Mouse (Mus musculus): Measurements from ENCODE around the gene Psd. TPM values are rescaled to one million over a fixed set of nuclear protein-coding genes. Genes with fewer than 3 reads are reported as not detected.

Gene Psd
- polyA plus RNA-seq, 1 experiment: 1.4 TPM

DNA sequence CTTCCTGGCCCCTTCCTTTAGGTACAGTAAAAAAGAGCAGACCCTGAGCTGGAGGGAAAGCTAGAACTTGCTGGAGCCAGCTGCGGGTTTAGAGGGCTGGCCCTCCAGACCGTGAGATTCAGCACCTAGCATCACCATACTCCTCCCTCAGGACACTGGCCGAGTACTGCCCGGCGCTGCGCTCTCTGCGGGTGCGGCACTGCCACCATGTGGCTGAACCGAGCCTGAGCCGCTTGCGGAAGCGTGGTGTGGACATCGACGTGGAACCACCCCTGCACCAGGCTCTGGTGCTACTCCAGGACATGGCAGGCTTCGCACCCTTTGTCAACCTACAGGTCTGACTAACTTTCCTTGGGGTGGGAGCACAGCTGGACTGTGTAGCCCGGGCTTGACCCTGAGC is 3.0 kb upstream of the Psd start:
- TF ChIP-seq CTCF (IDR thresholded peaks at IDR 0.05; ENCODE audit: low read depth, low read length): peak; percentile 94
- no peak for TF ChIP-seq POLR2A (IDR thresholded peaks at IDR 0.05; ENCODE audit: insufficient read depth, low read length)
- Histone ChIP-seq H3K9ac (ENCODE audit: low read depth, poor library complexity, severe bottlenecking) (no peak overlapping the region), H3K4me3 (ENCODE audit: low read depth, low read length) (no peak overlapping the region), H3K9me3 (replicated peaks; ENCODE audit: control insufficient read depth, insufficient read depth, low read length, poor library complexity, severe bottlenecking) (no peaks in the 10 kb centered on the region), H3K36me3 (ENCODE audit: control insufficient read depth, insufficient read depth, low read length, poor library complexity, severe bottlenecking) (no peaks in the 10 kb centered on the region; the same call in 1 of the 2 replicates), H3K27me3 (ENCODE audit: control insufficient read depth, insufficient read depth, low read length, poor library complexity, severe bottlenecking) (no peaks in the 10 kb centered on the region), H3K4me1 (ENCODE audit: control insufficient read depth, insufficient read depth, low read length) (no peaks in the 10 kb centered on the region), H3K27ac (ENCODE audit: insufficient read depth, low read length) (no peak overlapping the region)

- Histone ChIP-seq H3K36me3 (ENCODE audit: control insufficient read depth, insufficient read depth, low read length, poor library complexity, severe bottlenecking) (no peaks in the 10 kb centered on the region; the same call in 1 of the 2 replicates), H3K9me3 (replicated peaks; ENCODE audit: control insufficient read depth, insufficient read depth, low read length, poor library complexity, severe bottlenecking) (no peaks in the 10 kb centered on the region), H3K27me3 (ENCODE audit: control insufficient read depth, insufficient read depth, low read length, poor library complexity, severe bottlenecking) (no peaks in the 10 kb centered on the region), H3K9ac (ENCODE audit: low read depth, poor library complexity, severe bottlenecking) (peak overlapping the region; percentile 19), H3K4me1 (ENCODE audit: control insufficient read depth, insufficient read depth, low read length) (no peaks in the 10 kb centered on the region), H3K27ac (ENCODE audit: insufficient read depth, low read length) (no peak overlapping the region), H3K4me3 (ENCODE audit: low read depth, low read length) (peak overlapping the region; percentile 91)
- TF ChIP-seq CTCF (IDR thresholded peaks at IDR 0.05; ENCODE audit: low read depth, low read length) (no peak), POLR2A (IDR thresholded peaks at IDR 0.05; ENCODE audit: insufficient read depth, low read length) (no peak), EP300 (IDR thresholded peaks at IDR 0.05; ENCODE audit: insufficient read depth, low read depth, low read length) (no peak)
Observed at GRCm38 (mm10) chr19:46329031-46329641, 2.2 kb upstream of the Psd start.

DNA sequence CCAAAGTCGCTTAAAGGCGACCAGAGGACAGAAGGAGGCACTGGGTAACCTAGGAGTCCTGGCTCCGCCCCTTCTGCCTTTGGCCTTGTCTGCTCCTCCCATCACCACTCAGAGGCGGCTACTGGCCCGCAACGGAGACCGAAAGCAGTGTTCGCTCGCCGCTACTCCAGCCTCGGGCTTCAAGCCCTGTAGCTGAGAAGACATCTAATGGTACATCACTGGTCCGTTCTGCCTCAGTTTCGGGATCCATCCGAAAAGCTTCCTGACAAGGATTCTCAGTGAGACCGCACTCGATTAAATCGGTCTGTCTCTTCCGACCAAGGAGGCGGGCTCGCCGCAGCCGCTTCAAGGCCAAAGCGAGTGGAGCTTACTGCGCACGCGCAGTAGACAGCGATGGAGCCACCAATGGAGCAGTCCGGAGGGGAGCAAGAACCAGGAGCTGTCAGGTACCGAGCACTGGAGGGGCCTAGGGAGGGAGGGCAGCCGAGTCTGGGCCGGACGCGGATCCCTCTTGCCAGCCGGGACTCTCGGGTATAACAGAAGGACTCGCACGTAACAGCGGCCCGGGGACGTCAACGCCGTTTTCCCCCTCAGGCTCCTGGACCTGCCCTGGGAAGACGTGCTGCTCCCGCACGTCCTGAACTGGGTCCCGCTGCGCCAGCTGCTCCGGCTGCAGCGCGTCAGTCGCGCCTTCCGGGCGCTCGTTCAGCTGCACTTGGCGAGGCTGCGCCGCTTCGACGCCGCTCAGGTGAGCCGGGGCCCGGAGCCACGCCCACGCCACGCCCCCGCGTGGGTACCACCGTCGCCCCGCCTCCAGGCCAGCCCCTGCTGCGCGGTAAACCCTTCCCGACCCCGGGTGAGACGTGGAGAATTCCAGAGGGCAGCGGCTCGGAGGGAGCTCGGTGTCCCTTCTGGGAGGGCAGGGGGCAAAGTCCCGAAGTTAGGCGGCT is 1.4 kb upstream of the Psd start, which contains the start of gene Fbxl15:
TSS of gene Fbxl15 (plus strand) at position 104 of the 950 bp plus-strand sequence.
- H3K4me3 ChIP-seq (ENCODE audit: low read depth, low read length): peak within 1 kb of the TSS; percentile 91
- no peak within 1 kb of the TSS for H3K27ac ChIP-seq (ENCODE audit: insufficient read depth, low read length)
- TF ChIP-seq CTCF (IDR thresholded peaks at IDR 0.05; ENCODE audit: low read depth, low read length) (no peak), POLR2A (IDR thresholded peaks at IDR 0.05; ENCODE audit: insufficient read depth, low read length) (peak; percentile 91)
- H3K4me1 ChIP-seq (ENCODE audit: control insufficient read depth, insufficient read depth, low read length): no peaks in the 10 kb centered on the region
- peak within 1 kb of the TSS; percentile 19 for H3K9ac ChIP-seq (ENCODE audit: low read depth, poor library complexity, severe bottlenecking)
- H3K27me3 ChIP-seq (ENCODE audit: control insufficient read depth, insufficient read depth, low read length, poor library complexity, severe bottlenecking): no peaks in the 10 kb centered on the region
- H3K36me3 ChIP-seq (ENCODE audit: control insufficient read depth, insufficient read depth, low read length, poor library complexity, severe bottlenecking): no peaks in the 10 kb centered on the region; the same call in 1 of the 2 replicates
- H3K9me3 ChIP-seq (replicated peaks; ENCODE audit: control insufficient read depth, insufficient read depth, low read length, poor library complexity, severe bottlenecking): no peaks in the 10 kb centered on the region

GRCm38 (mm10) chr19:46327531-46328064 is 642 bp upstream of the Psd start:
- no peak for TF ChIP-seq EP300 (IDR thresholded peaks at IDR 0.05; ENCODE audit: insufficient read depth, low read depth, low read length)
- no peak for TF ChIP-seq CTCF (IDR thresholded peaks at IDR 0.05; ENCODE audit: low read depth, low read length)
- TF ChIP-seq POLR2A (IDR thresholded peaks at IDR 0.05; ENCODE audit: insufficient read depth, low read length): no peak

DNA sequence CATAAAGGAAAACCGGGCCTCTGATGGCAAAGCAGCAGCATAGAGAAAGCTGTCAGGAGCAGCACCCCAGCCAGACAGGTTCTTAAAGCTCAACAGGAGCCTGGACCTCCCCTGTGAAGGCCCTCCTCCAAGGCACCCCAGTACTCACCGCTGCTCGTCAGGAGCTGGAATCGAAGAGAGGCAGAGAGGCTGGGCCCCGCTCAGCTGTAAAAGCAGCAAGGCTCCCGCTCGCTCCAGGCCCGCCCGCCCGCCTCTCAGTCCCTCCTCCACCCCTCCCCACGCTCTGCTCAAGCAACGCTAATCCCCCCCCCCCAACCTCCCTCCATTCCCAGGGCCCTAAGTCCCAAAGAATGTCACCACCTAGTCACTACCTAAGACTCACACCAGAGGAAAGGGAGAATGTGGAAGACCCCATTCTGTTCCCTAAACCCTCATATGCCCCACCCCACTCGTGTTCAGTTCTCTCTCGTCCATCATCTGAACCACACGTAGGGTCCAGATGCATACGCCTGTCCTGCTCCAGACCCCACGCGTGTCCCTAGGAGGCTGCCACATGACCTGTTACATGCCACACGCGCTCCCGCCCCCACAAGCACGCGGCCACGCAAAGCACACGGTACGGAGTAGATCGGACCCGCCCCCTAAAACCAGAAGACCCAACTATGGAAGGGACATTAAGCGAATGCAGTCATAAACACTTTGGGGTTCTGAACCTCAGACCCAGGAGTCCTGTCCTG is 769 bp downstream of the Psd start:
- H3K4me1 ChIP-seq (ENCODE audit: control insufficient read depth, insufficient read depth, low read length): no peaks in the 10 kb centered on the region
- H3K36me3 ChIP-seq (ENCODE audit: control insufficient read depth, insufficient read depth, low read length, poor library complexity, severe bottlenecking): no peaks in the 10 kb centered on the region; the same call in 1 of the 2 replicates
- no peaks in the 10 kb centered on the region for H3K9me3 ChIP-seq (replicated peaks; ENCODE audit: control insufficient read depth, insufficient read depth, low read length, poor library complexity, severe bottlenecking)
- peak overlapping the region; percentile 44; the same call in 1 of the 2 replicates for H3K4me3 ChIP-seq (ENCODE audit: low read depth, low read length)
- H3K27ac ChIP-seq (ENCODE audit: insufficient read depth, low read length): no peak overlapping the region
- H3K9ac ChIP-seq (ENCODE audit: low read depth, poor library complexity, severe bottlenecking): no peak overlapping the region
- H3K27me3 ChIP-seq (ENCODE audit: control insufficient read depth, insufficient read depth, low read length, poor library complexity, severe bottlenecking): no peaks in the 10 kb centered on the region
- TF ChIP-seq POLR2A (IDR thresholded peaks at IDR 0.05; ENCODE audit: insufficient read depth, low read length) (no peak), EP300 (IDR thresholded peaks at IDR 0.05; ENCODE audit: insufficient read depth, low read depth, low read length) (no peak), CTCF (IDR thresholded peaks at IDR 0.05; ENCODE audit: low read depth, low read length) (no peak)

More at GRCm38 (mm10) chr19:46327531-46328064, 642 bp upstream of the Psd start:
- Histone ChIP-seq H3K27me3 (ENCODE audit: control insufficient read depth, insufficient read depth, low read length, poor library complexity, severe bottlenecking) (no peaks in the 10 kb centered on the region), H3K9ac (ENCODE audit: low read depth, poor library complexity, severe bottlenecking) (peak overlapping the region; percentile 19; the same call in 1 of the 2 replicates), H3K4me3 (ENCODE audit: low read depth, low read length) (peak overlapping the region; percentile 23), H3K27ac (ENCODE audit: insufficient read depth, low read length) (no peak overlapping the region), H3K9me3 (replicated peaks; ENCODE audit: control insufficient read depth, insufficient read depth, low read length, poor library complexity, severe bottlenecking) (no peaks in the 10 kb centered on the region), H3K4me1 (ENCODE audit: control insufficient read depth, insufficient read depth, low read length) (no peaks in the 10 kb centered on the region), H3K36me3 (ENCODE audit: control insufficient read depth, insufficient read depth, low read length, poor library complexity, severe bottlenecking) (no peaks in the 10 kb centered on the region; the same call in 1 of the 2 replicates)
